Mouse (Mus musculus) kidney, postnatal 4 days (tissue): ENCODE measurements around the gene Pigt.

ENCODE experiments used
- DNase-seq, 2 experiments: peaks; one replicate each; pipeline ENCODE4 v3.0.0; 2021; ENCODE audit warnings: mixed read lengths in 2 of 2

Pigt gene

GRCm38 (mm10) chr2:164520782-164521181 is 23.5 kb downstream of the Pigt start:
- DNase-seq, result peak; percentile 64 to 77

GRCm38 (mm10) chr2:164521841-164522240 is 24.5 kb downstream of the Pigt start:
- no peak for DNase-seq

- DNase-seq, result no peak
Observed at GRCm38 (mm10) chr2:164522280-164522679, 25.0 kb downstream of the Pigt start.

- no peak for DNase-seq
Observed at GRCm38 (mm10) chr2:164523301-164523773, 26.0 kb downstream of the Pigt start.

- no peak for DNase-seq
Observed at GRCm38 (mm10) chr2:164528557-164528956, 31.2 kb downstream of the Pigt start.

- DNase-seq, result peak; percentile 88 to 90
Observed at GRCm38 (mm10) chr2:164531169-164531568, 33.8 kb downstream of the Pigt start.

GRCm38 (mm10) chr2:164534315-164534714 is 37.0 kb downstream of the Pigt start:
- DNase-seq, result no peak

GRCm38 (mm10) chr2:164537003-164537402 is 39.7 kb downstream of the Pigt start:
- no peak for DNase-seq

- DNase-seq, result no peak
Observed at GRCm38 (mm10) chr2:164540652-164541427, 43.5 kb downstream of the Pigt start.

- DNase-seq, result no peak
Observed at GRCm38 (mm10) chr2:164542132-164542531, 44.8 kb downstream of the Pigt start.

- DNase-seq, result no peak
Observed at GRCm38 (mm10) chr2:164542598-164542997, 45.3 kb downstream of the Pigt start.

GRCm38 (mm10) chr2:164543745-164544144 is 46.4 kb downstream of the Pigt start:
- DNase-seq, result peak in 1 of 2 experiments; percentile 37

GRCm38 (mm10) chr2:164544454-164545097 is 47.3 kb downstream of the Pigt start:
- no peak for DNase-seq

- DNase-seq, result no peak
Observed at GRCm38 (mm10) chr2:164549338-164549737, 52.0 kb downstream of the Pigt start.

GRCm38 (mm10) chr2:164549963-164550894 is 52.9 kb downstream of the Pigt start:
- peak in 1 of 2 experiments; percentile 26 for DNase-seq

GRCm38 (mm10) chr2:164550895-164551269 is 53.6 kb downstream of the Pigt start:
- no peak for DNase-seq

GRCm38 (mm10) chr2:164551502-164551901 is 54.2 kb downstream of the Pigt start:
- DNase-seq, result no peak
